Mouse (Mus musculus): Measurements from ENCODE around the gene Hmgcr.
A peak's percentile ranks its signal among the peaks of the same experiment; 100 is the strongest.

The Hmgcr gene

GRCm38 (mm10) chr13:96670406-96671077 is at the start of gene Hmgcr:
Gene Hmgcr, minus strand, starts transcription at chr13:96670936.
- DNase-seq: peak; percentile 88 to 96

GRCm38 (mm10) chr13:96720003-96720402 is 49.3 kb upstream of the Hmgcr start:
- DNase-seq: no peak

GRCm38 (mm10) chr13:96717821-96718220 is 47.1 kb upstream of the Hmgcr start:
- DNase-seq: no peak

- no peak for DNase-seq
These were observed 45.6 kb upstream of the Hmgcr start for GRCm38 (mm10) chr13:96716311-96716710.

GRCm38 (mm10) chr13:96709269-96710233 is 38.8 kb upstream of the Hmgcr start:
- no peak for DNase-seq

- no peak for DNase-seq
These were observed 32.0 kb upstream of the Hmgcr start for GRCm38 (mm10) chr13:96702567-96703278.

GRCm38 (mm10) chr13:96697805-96698586 is 27.3 kb upstream of the Hmgcr start:
- peak in 1 of 2 experiments; percentile 1 for DNase-seq

- DNase-seq: no peak
These were observed 24.7 kb upstream of the Hmgcr start for GRCm38 (mm10) chr13:96695428-96695827.

GRCm38 (mm10) chr13:96689901-96690300 is 19.2 kb upstream of the Hmgcr start:
- no peak for DNase-seq

GRCm38 (mm10) chr13:96687261-96687660 is 16.5 kb upstream of the Hmgcr start:
- no peak for DNase-seq

GRCm38 (mm10) chr13:96684779-96685178 is 14.0 kb upstream of the Hmgcr start:
- no peak for DNase-seq

GRCm38 (mm10) chr13:96681088-96681620 is 10.4 kb upstream of the Hmgcr start:
- no peak for DNase-seq

- DNase-seq: no peak
These were observed 9.7 kb upstream of the Hmgcr start for GRCm38 (mm10) chr13:96680163-96681087.

- DNase-seq: no peak
These were observed 7.9 kb upstream of the Hmgcr start for GRCm38 (mm10) chr13:96678616-96679015.

GRCm38 (mm10) chr13:96677071-96677470 is 6.3 kb upstream of the Hmgcr start:
- no peak for DNase-seq

- DNase-seq: no peak
These were observed 5.0 kb upstream of the Hmgcr start for GRCm38 (mm10) chr13:96675756-96676155.

GRCm38 (mm10) chr13:96673817-96674216 is 3.1 kb upstream of the Hmgcr start:
- no peak for DNase-seq

- DNase-seq: no peak
These were observed 1.5 kb upstream of the Hmgcr start for GRCm38 (mm10) chr13:96672276-96672675.

- DNase-seq: no peak
These were observed 1.1 kb upstream of the Hmgcr start for GRCm38 (mm10) chr13:96671906-96672234.

GRCm38 (mm10) chr13:96671078-96671905 is 556 bp upstream of the Hmgcr start:
- DNase-seq: no peak

All from spleen, adult 18-20 months (tissue).